Mouse (Mus musculus) forebrain, embryonic 14.5 days (tissue): ENCODE data around the gene Prkar2a. TPM values are rescaled to one million over a fixed set of nuclear protein-coding genes. Genes with fewer than 3 reads are reported as not detected.
A peak's percentile ranks its signal among the peaks of the same experiment; 100 is the strongest.

Experiments
- ATAC-seq: fragments of 200-750 bp; cut with Nextera tagmentation; 2 replicates; pipeline ENCODE4 v1.8.0; 2017; ENCODE audit warnings: mild to moderate bottlenecking, moderate library complexity
- DNase-seq: peaks from one replicate; pipeline ENCODE4 v3.0.0-alpha.2; 2015; ENCODE audit warnings: low spot score
- H3K27ac ChIP-seq: fragments of 300-500 bp; sonication (generic); 2 replicates; pipeline ENCODE4 v1.5.1; 2014; ENCODE audit warnings: low read depth, mild to moderate bottlenecking, control low read depth, low read length, moderate library complexity
- H3K27me3 ChIP-seq: fragments of 300-500 bp; sonication (generic); replicated peaks from 2 replicates; pipeline ENCODE4 v1.6.1; 2014; ENCODE audit warnings: low read length, control low read depth, mixed read lengths; ENCODE audit not compliant: control insufficient read depth, insufficient read depth
- H3K36me3 ChIP-seq: fragments of 300-500 bp; sonication (generic); 2 replicates; pipeline ENCODE4 v1.6.1; 2014; ENCODE audit warnings: low read length, control low read depth; ENCODE audit not compliant: control insufficient read depth, insufficient read depth
- H3K4me1 ChIP-seq: fragments of 300-500 bp; sonication (generic); 2 replicates; pipeline ENCODE4 v1.6.1; 2014; ENCODE audit warnings: antibody characterized with exemption, low read length, control low read depth; ENCODE audit not compliant: control insufficient read depth, insufficient read depth
- H3K4me2 ChIP-seq: fragments of 300-500 bp; sonication (generic); 2 replicates; pipeline ENCODE4 v1.6.1; 2014; ENCODE audit warnings: mild to moderate bottlenecking, control low read depth, low read length
- H3K4me3 ChIP-seq: fragments of 300-500 bp; sonication (generic); 2 replicates; pipeline ENCODE4 v1.5.1; 2014; ENCODE audit warnings: low read depth, low read length, control low read depth
- H3K9ac ChIP-seq: fragments of 300-500 bp; sonication (generic); 2 replicates; pipeline ENCODE4 v1.6.1; 2014; ENCODE audit warnings: mild to moderate bottlenecking, low read length, control low read depth, moderate library complexity
- H3K9me3 ChIP-seq: fragments of 300-500 bp; sonication (generic); replicated peaks from 2 replicates; pipeline ENCODE4 v1.6.1; 2016; ENCODE audit warnings: low read length, control low read depth, mixed read lengths; ENCODE audit not compliant: control insufficient read depth
- WGBS: fragments of 180-500 bp; shearing (Covaris S2); extraction: QIAGEN DNeasy Blood & Tissue Kit; methylation state at CpG from one replicate; pipeline ENCODE4 v1.1.7; 2014; 5-methylcytosine and 5-hydroxymethylcytosine counted together
- polyA plus RNA-seq: library from polyadenylated mRNA; unstranded; fragments of >200 nt; fragmentation: Nextera tagmentation; extraction: Ambion mirVana; gene quantifications from 2 replicates; pipeline ENCODE4 v1.2.1, GENCODE M21; 2014

Prkar2a gene
- polyA plus RNA-seq, 1 experiment from 2014 or later: 32.4 TPM

GRCm38 (mm10) chr9:108776614-108777013 is 87.5 kb downstream of the Prkar2a start:
- H3K27ac ChIP-seq: no peak overlapping the region
- H3K4me3 ChIP-seq: no peak overlapping the region
- H3K9ac ChIP-seq: no peak overlapping the region
- ATAC-seq: no peak
- H3K9me3 ChIP-seq: no peaks in the 10 kb centered on the region
- H3K27me3 ChIP-seq: no peaks in the 10 kb centered on the region
- H3K36me3 ChIP-seq: no peaks in the 10 kb centered on the region
- peaks cover 4% of the 10 kb centered on the region; the same call in 1 of the 2 replicates for H3K4me1 ChIP-seq
- H3K4me2 ChIP-seq: no peak overlapping the region
- DNase-seq: no peak
- 89% methylated on average over 4 of the region's 4 CpGs for WGBS

GRCm38 (mm10) chr9:108777276-108777675 is 88.2 kb downstream of the Prkar2a start:
- Histone ChIP-seq H3K4me3 (no peak overlapping the region), H3K9me3 (no peaks in the 10 kb centered on the region), H3K27ac (no peak overlapping the region), H3K36me3 (no peaks in the 10 kb centered on the region), H3K27me3 (no peaks in the 10 kb centered on the region), H3K4me2 (no peak overlapping the region), H3K9ac (no peak overlapping the region), H3K4me1 (peaks cover 4% of the 10 kb centered on the region; the same call in 1 of the 2 replicates)
- no peak for ATAC-seq
- no peak for DNase-seq
- 79% methylated on average over 4 of the region's 4 CpGs for WGBS

GRCm38 (mm10) chr9:108780959-108781358 is 91.8 kb downstream of the Prkar2a start:
- Histone ChIP-seq H3K27ac (no peak overlapping the region), H3K27me3 (no peaks in the 10 kb centered on the region), H3K9ac (no peak overlapping the region), H3K4me1 (peaks cover 8% of the 10 kb centered on the region), H3K4me2 (no peak overlapping the region), H3K9me3 (no peaks in the 10 kb centered on the region), H3K4me3 (no peak overlapping the region), H3K36me3 (peaks cover under 1% of the 10 kb centered on the region; the same call in 1 of the 2 replicates)
- DNase-seq (no peak), ATAC-seq (no peak)
- WGBS: 68% methylated on average over 5 of the region's 5 CpGs

- H3K9me3 ChIP-seq: no peaks in the 10 kb centered on the region
- peaks cover 8% of the 10 kb centered on the region; the same call in 1 of the 2 replicates for H3K36me3 ChIP-seq
- 73% methylated on average over 4 of the region's 4 CpGs for WGBS
- peaks cover 17% of the 10 kb centered on the region for H3K4me1 ChIP-seq
- H3K4me3 ChIP-seq: no peak overlapping the region
- ATAC-seq (no peak), DNase-seq (no peak)
- H3K4me2 ChIP-seq: no peak overlapping the region
- H3K27me3 ChIP-seq: no peaks in the 10 kb centered on the region
- H3K9ac ChIP-seq: no peak overlapping the region
- no peak overlapping the region for H3K27ac ChIP-seq
These were observed 92.8 kb downstream of the Prkar2a start for GRCm38 (mm10) chr9:108781891-108782290.

GRCm38 (mm10) chr9:108782836-108783547 is 93.9 kb downstream of the Prkar2a start:
- peak overlapping the region; percentile 99 for H3K9ac ChIP-seq
- DNase-seq (peak; percentile 52), ATAC-seq (peak; percentile 13)
- H3K9me3 ChIP-seq: no peaks in the 10 kb centered on the region
- H3K4me2 ChIP-seq: peak overlapping the region; percentile 71
- peaks cover 16% of the 10 kb centered on the region; the same call in 1 of the 2 replicates for H3K36me3 ChIP-seq
- no peaks in the 10 kb centered on the region for H3K27me3 ChIP-seq
- H3K4me3 ChIP-seq: peak overlapping the region; percentile 89
- peak overlapping the region; percentile 94 for H3K27ac ChIP-seq
- H3K4me1 ChIP-seq: peaks cover 28% of the 10 kb centered on the region
- WGBS: 10% methylated on average over 9 of the region's 9 CpGs

GRCm38 (mm10) chr9:108783548-108784463 is 94.7 kb downstream of the Prkar2a start, which contains the start of gene Ip6k2:
Ip6k2 (plus strand) TSS chr9:108783796.
- peaks cover 35% of the 10 kb centered on the region for H3K4me1 ChIP-seq
- H3K36me3 ChIP-seq: peaks cover 16% of the 10 kb centered on the region; the same call in 1 of the 2 replicates
- H3K27me3 ChIP-seq: no peaks in the 10 kb centered on the region
- H3K4me2 ChIP-seq: peak within 1 kb of the TSS; percentile 79
- DNase-seq: peak; percentile 98
- WGBS: under 1% methylated on average over 56 of the region's 56 CpGs
- H3K9me3 ChIP-seq: no peaks in the 10 kb centered on the region
- peak within 1 kb of the TSS; percentile 94 for H3K27ac ChIP-seq
- ATAC-seq: peak; percentile 98
- H3K4me3 ChIP-seq: peak within 1 kb of the TSS; percentile 89
- peak within 1 kb of the TSS; percentile 99 for H3K9ac ChIP-seq

- H3K36me3 ChIP-seq: peaks cover 16% of the 10 kb centered on the region; the same call in 1 of the 2 replicates
- no peak overlapping the region for H3K27ac ChIP-seq
- ATAC-seq (no peak), DNase-seq (peak; percentile 64)
- no peaks in the 10 kb centered on the region for H3K27me3 ChIP-seq
- H3K4me2 ChIP-seq: peak overlapping the region; percentile 79
- H3K4me3 ChIP-seq: peak overlapping the region; percentile 89
- H3K9ac ChIP-seq: peak overlapping the region; percentile 99
- H3K9me3 ChIP-seq: no peaks in the 10 kb centered on the region
- H3K4me1 ChIP-seq: peaks cover 45% of the 10 kb centered on the region
These were observed 96.3 kb downstream of the Prkar2a start for GRCm38 (mm10) chr9:108785416-108785815.

GRCm38 (mm10) chr9:108786494-108786893 is 97.4 kb downstream of the Prkar2a start:
- Histone ChIP-seq H3K4me3 (peak overlapping the region; percentile 89), H3K9ac (no peak overlapping the region; the same call in 1 of the 2 replicates), H3K27me3 (no peaks in the 10 kb centered on the region), H3K27ac (no peak overlapping the region), H3K4me2 (peak overlapping the region; percentile 79), H3K9me3 (no peaks in the 10 kb centered on the region), H3K36me3 (peaks cover 16% of the 10 kb centered on the region; the same call in 1 of the 2 replicates), H3K4me1 (peaks cover 45% of the 10 kb centered on the region)
- 94% methylated on average over 1 of the region's 1 CpGs for WGBS
- ATAC-seq: no peak
- no peak for DNase-seq
